Comparison of ENCODE assay signal across 12 mouse cellular contexts in genomic region chr8:54228801-54229204, GRCm38 (mm10).
DNase-seq lines count a peak whose midpoint lies in the region.
"Had no signal": no experiment of that assay in that cellular context is flagged by ENCODE, and none has a peak within 500 bp of the region (broad histone marks: within the 10 kb centered on the region; RNA-seq: fewer than 3 reads in every experiment).

No protein-coding gene starts in this region.

- intact Hi-C loops in left cerebral cortex, postnatal 14 days (cut with DNase I) = no loop called here

- peak; percentile 33 to 38 for DNase-seq in frontal cortex, adult 2 months (ENCODE audit: extremely low spot score in 1 of 2, low spot score in 1 of 2)
- DNase-seq in frontal cortex, postnatal 14 days (ENCODE audit: low spot score in 2 of 2) = no peak
- peak; percentile 15 to 33 for DNase-seq in right cerebral cortex, adult 2 months (ENCODE audit: low spot score in 2 of 2)
- no peak for DNase-seq in right cerebral cortex, postnatal 4 days
- DNase-seq in left cerebral cortex, postnatal 14 days (ENCODE audit: low spot score in 2 of 2) = peak; percentile 8 to 51
- peak; percentile 54 for DNase-seq in telencephalon, adult 2 months (ENCODE audit: low read depth, low spot score)
- no peak for DNase-seq in adrenal gland, adult 2 months
- DNase-seq in adrenal gland, postnatal 25 days = no peak
- DNase-seq: adrenal gland, postnatal 10 days; kidney, adult 18-20 months; lung, adult 2 months; thymus, adult 18-20 months had no signal

Comparison
In these comparisons a context has a peak if more than half of its experiments do, and no peak if none do; other contexts are left out.
1. DNase-seq: peak in frontal cortex, adult 2 months (2 of 2), right cerebral cortex, adult 2 months (2 of 2), left cerebral cortex, postnatal 14 days (2 of 2) and telencephalon, adult 2 months (single experiment); none in frontal cortex, postnatal 14 days (0 of 2), right cerebral cortex, postnatal 4 days (single experiment), adrenal gland, adult 2 months (single experiment) and adrenal gland, postnatal 25 days (single experiment).